Mouse (Mus musculus): ENCODE data around the gene Eif4e3.

- TF ChIP-seq POLR2A (IDR thresholded peaks at IDR 0.05; ENCODE audit: low read depth, low read length) (no peak), CTCF (IDR thresholded peaks at IDR 0.05; ENCODE audit: extremely low read depth, insufficient read length, insufficient replicate concordance, low read depth, low read length) (no peak)
Observed at GRCm38 (mm10) chr6:99683974-99684373, 17.4 kb upstream of the Eif4e3 start.

Measured in small intestine, adult 2 months (tissue).